Mouse (Mus musculus) duodenum, adult 2 months (tissue): ENCODE results near the gene Dtl. TPM values are rescaled to one million over a fixed set of nuclear protein-coding genes. Genes with fewer than 3 reads are reported as not detected.

ENCODE experiments used
- polyA plus RNA-seq: library from polyadenylated mRNA; depleted of rRNA; stranded (reverse); fragments of >200 nt; gene quantifications from 2 replicates; pipeline ENCODE4 v1.2.3, GENCODE M21; 2012; ENCODE audit warnings: low replicate concordance; rRNA removed

Gene Dtl
- polyA plus RNA-seq = 0.40 and 1.1 TPM in 2 replicates

DNA sequence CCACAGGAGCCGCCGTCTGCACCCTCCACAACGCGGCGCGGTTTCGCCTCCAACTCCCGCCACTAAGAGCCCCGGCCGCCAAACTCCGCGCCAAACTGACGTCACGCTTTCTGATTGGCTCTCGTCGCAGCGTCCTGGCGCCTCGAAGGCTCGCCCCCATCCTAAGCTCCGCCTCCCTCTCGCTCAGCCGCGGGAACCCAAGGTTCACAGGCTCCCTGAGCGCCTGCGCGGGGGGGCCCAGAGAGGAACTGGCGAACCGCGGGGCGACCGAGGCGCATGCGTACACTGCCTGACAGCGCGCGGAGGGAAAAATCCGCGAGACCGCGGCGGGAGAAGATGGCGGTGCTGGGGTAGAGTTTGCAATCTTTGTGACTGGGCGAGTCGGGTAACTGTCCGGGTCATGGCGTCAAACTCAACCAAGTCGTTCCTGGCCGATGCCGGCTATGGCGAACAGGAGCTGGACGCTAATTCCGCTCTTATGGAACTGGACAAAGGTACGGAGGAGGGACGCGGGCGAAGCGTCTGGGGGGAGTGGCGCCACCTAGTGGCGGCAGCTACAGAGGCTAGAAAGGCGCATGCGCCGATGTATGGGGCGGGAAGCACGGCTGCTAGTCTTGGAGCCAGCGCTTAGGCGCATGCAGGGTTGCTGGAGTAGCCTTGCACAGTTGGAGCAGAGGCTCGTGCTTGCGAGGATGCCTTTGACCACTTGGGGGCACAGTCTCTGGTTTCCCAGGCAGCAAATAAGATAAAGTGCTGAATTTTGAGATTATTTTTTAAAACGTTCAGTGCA is at the start of gene Dtl, which contains the start of gene Ints7:
TSS of gene Dtl (minus strand) at position 87 of the 790 bp plus-strand sequence.
TSS of gene Ints7 (plus strand) at position 179 of the 790 bp plus-strand sequence.

Other genes starting within 250 kb of the Dtl start
- 0.95 and 2.3 TPM in 2 replicates for gene Tmem206, start 249.6 kb downstream of the Dtl start, polyA plus RNA-seq
- gene Ppp2r5a, start 172.3 kb downstream of the Dtl start, polyA plus RNA-seq = 29.4 and 45.7 TPM in 2 replicates
- gene Ints7, start 92 bp upstream of the Dtl start, polyA plus RNA-seq = 7.1 and 10.1 TPM in 2 replicates
- 13.9 and 16.1 TPM in 2 replicates for gene Lpgat1, start 142.3 kb upstream of the Dtl start, polyA plus RNA-seq
- 2.6 and 3.2 TPM in 2 replicates for gene Nek2, start 245.9 kb upstream of the Dtl start, polyA plus RNA-seq